Mouse (Mus musculus): ENCODE data around the gene Galns.

DNA sequence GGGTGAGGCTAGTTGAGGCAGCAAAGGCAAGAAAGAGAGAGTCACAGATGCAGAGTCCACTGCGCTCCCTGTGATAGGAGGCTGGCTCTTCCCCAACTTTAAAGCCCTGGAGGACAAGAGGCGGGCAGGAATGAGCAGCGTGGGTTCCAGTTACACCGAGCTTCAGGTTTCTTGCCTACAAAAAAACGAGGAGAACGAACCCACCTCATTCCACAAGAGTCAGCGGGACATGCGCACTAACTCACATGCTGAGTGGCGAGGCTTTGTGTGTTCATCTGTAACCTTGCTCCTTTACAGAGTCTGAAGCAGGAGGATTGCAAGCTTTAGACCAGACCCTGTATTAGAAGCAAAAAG is 47.5 kb upstream of the Galns start:
- TF ChIP-seq CTCF (IDR thresholded peaks at IDR 0.05; ENCODE audit: low read depth) (no peak), EP300 (IDR thresholded peaks at IDR 0.05; ENCODE audit: low read depth) (no peak)

Measured in liver, postnatal 0 days (tissue).